Mouse (Mus musculus) monocyte, adult 5-6 weeks (primary cell): ENCODE data around the gene Rpl36a. TPM values are rescaled to one million over a fixed set of nuclear protein-coding genes. Genes with fewer than 3 reads are reported as not detected.

Experiments
- total RNA-seq: library from RNA; stranded (forward); fragments of 200-1000, 200-491, 200-594 nt; gene quantifications from 3 replicates; pipeline ENCODE4 v1.2.3, GENCODE M21; 2017

The Rpl36a gene
- total RNA-seq, 1 experiment from 2014 or later: 1,331 TPM

Other genes with a start within 250 kb of the Rpl36a start
- 0.10 to 1.1 TPM in 2 of 3 replicates, not detected in the other for gene Drp2, start 181.1 kb upstream of the Rpl36a start, total RNA-seq
- not detected in 3 replicates for gene Taf7l, start 109.2 kb upstream of the Rpl36a start, total RNA-seq
- 21.1 to 35.8 TPM (median 22.5 TPM) in 3 replicates for gene Timm8a1, start 43.8 kb upstream of the Rpl36a start, total RNA-seq
- gene Btk, start 2.1 kb upstream of the Rpl36a start, total RNA-seq: 35.8 to 82.3 TPM (median 41.6 TPM) in 3 replicates
- 10.8 to 17.9 TPM (median 14.2 TPM) in 3 replicates for gene Gla, start 15.5 kb downstream of the Rpl36a start, total RNA-seq
- gene Hnrnph2, start 15.5 kb downstream of the Rpl36a start, total RNA-seq: 217 to 274 TPM (median 232 TPM) in 3 replicates
- 0.32 to 1.6 TPM (median 0.38 TPM) in 3 replicates for gene Armcx4, start 100.9 kb downstream of the Rpl36a start, total RNA-seq
- 0.49 TPM in 1 of 3 replicates, not detected in the others for gene Armcx1, start 132.3 kb downstream of the Rpl36a start, total RNA-seq
- 0.53 to 1.8 TPM (median 0.67 TPM) in 3 replicates for gene Armcx6, start 165.8 kb downstream of the Rpl36a start, total RNA-seq
- gene Armcx3, start 170.9 kb downstream of the Rpl36a start, total RNA-seq: 11.3 to 25.3 TPM (median 16.9 TPM) in 3 replicates
- 3.1 to 13.9 TPM (median 4.5 TPM) in 3 replicates for gene Armcx2, start 223.6 kb downstream of the Rpl36a start, total RNA-seq